Mouse (Mus musculus) thymus, adult 2 months (tissue): Measurements from ENCODE around the gene Trim31.

Experiments used
- CTCF ChIP-seq: fragments of 200-500 bp; IDR thresholded peaks from 2 replicates; pipeline ENCODE4 v1.5.1; 2012; ENCODE audit warnings: mild to moderate bottlenecking, control low read depth, low read length, moderate library complexity, borderline replicate concordance; ENCODE audit not compliant: control insufficient read depth, poor library complexity, insufficient read depth; ENCODE audit errors: extremely low read depth
- POLR2A ChIP-seq: fragments of 200-500 bp; IDR thresholded peaks from 2 replicates; pipeline ENCODE4 v1.6.1; 2012; ENCODE audit warnings: mild to moderate bottlenecking, low read length, control low read depth, moderate library complexity; ENCODE audit not compliant: control insufficient read depth, poor library complexity, insufficient read depth; ENCODE audit errors: extremely low read depth

DNA sequence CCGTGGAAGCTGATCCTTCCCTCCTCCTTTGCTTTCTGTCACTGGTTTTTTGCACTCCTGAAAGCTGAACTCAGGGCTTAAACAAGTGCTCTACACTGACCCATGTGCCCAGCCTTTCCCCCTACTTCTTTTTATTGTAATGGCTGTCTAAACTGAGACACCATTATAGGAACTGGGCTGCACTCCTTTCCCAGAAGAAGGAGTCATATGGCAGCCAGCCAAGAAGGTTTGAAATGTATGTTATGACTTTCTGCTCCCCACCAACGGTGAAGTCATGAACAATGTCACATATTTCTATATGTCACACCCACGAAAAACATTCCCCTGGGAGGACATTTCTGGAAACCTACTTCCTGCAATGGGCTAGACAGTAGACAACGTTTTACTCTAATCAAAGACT lies 23.3 kb upstream of the Trim31 start:
- TF ChIP-seq CTCF (no peak), POLR2A (no peak)
